Mouse (Mus musculus): ENCODE measurements around the gene Mrpl38.
"Not testable (repeated sequence)": the region's sequence is repeated elsewhere in the genome, so short reads cannot be mapped to it uniquely, and the experiment has no call there.

Gene Mrpl38

GRCm38 (mm10) chr11:116145481-116146293, 7.0 kb upstream of the Mrpl38 start:
- no peak for DNase-seq (ENCODE audit: extremely low spot score)

- DNase-seq (ENCODE audit: extremely low spot score) = no peak
These were observed 4.8 kb upstream of the Mrpl38 start for GRCm38 (mm10) chr11:116143468-116143867.

GRCm38 (mm10) chr11:116142211-116142991, 3.7 kb upstream of the Mrpl38 start:
- DNase-seq (ENCODE audit: extremely low spot score) = no peak

- no peak for DNase-seq (ENCODE audit: extremely low spot score)
These were observed 586 bp downstream of the Mrpl38 start for GRCm38 (mm10) chr11:116138096-116138467.

- no peak for DNase-seq (ENCODE audit: extremely low spot score)
These were observed 4.5 kb downstream of the Mrpl38 start for GRCm38 (mm10) chr11:116134171-116134570.

GRCm38 (mm10) chr11:116133497-116133896, 5.2 kb downstream of the Mrpl38 start:
- no peak for DNase-seq (ENCODE audit: extremely low spot score)

- no peak for DNase-seq (ENCODE audit: extremely low spot score)
These were observed 6.0 kb downstream of the Mrpl38 start for GRCm38 (mm10) chr11:116132366-116133333.

- no peak for DNase-seq (ENCODE audit: extremely low spot score)
These were observed 7.1 kb downstream of the Mrpl38 start for GRCm38 (mm10) chr11:116131349-116132170.

GRCm38 (mm10) chr11:116130488-116131205, 8.0 kb downstream of the Mrpl38 start, which contains the start of gene Trim65:
Gene Trim65, minus strand, starts transcription at chr11:116131128.
- DNase-seq (ENCODE audit: extremely low spot score) = peak; percentile 84

GRCm38 (mm10) chr11:116129993-116130487, 8.6 kb downstream of the Mrpl38 start:
- DNase-seq (ENCODE audit: extremely low spot score) = no peak

GRCm38 (mm10) chr11:116129091-116129790, 9.4 kb downstream of the Mrpl38 start:
- DNase-seq (ENCODE audit: extremely low spot score) = no peak

GRCm38 (mm10) chr11:116127986-116128385, 10.7 kb downstream of the Mrpl38 start:
- DNase-seq (ENCODE audit: extremely low spot score) = no peak

- DNase-seq (ENCODE audit: extremely low spot score) = peak; percentile 80
These were observed 11.3 kb downstream of the Mrpl38 start, which contains the start of gene Trim47 for GRCm38 (mm10) chr11:116127156-116127980. Gene Trim47, minus strand, starts transcription at chr11:116127210.

GRCm38 (mm10) chr11:116126261-116126660, 12.4 kb downstream of the Mrpl38 start:
- no peak for DNase-seq (ENCODE audit: extremely low spot score)

GRCm38 (mm10) chr11:116121731-116122245, 16.9 kb downstream of the Mrpl38 start:
- DNase-seq (ENCODE audit: extremely low spot score) = not testable (repeated sequence)

GRCm38 (mm10) chr11:116117819-116118218, 20.8 kb downstream of the Mrpl38 start:
- no peak for DNase-seq (ENCODE audit: extremely low spot score)

GRCm38 (mm10) chr11:116117241-116117640, 21.4 kb downstream of the Mrpl38 start:
- DNase-seq (ENCODE audit: extremely low spot score) = no peak

- DNase-seq (ENCODE audit: extremely low spot score) = no peak
These were observed 27.0 kb downstream of the Mrpl38 start for GRCm38 (mm10) chr11:116111611-116112203.

Data from embryo, embryonic 9.5 days (tissue).